Mouse (Mus musculus): ENCODE measurements around the gene E430018J23Rik. TPM values are rescaled to one million over a fixed set of nuclear protein-coding genes. Genes with fewer than 3 reads are reported as not detected.
"Not testable (repeated sequence)": the region's sequence is repeated elsewhere in the genome, so short reads cannot be mapped to it uniquely, and the experiment has no call there.

The E430018J23Rik gene
- polyA plus RNA-seq, 1 experiment from 2014 or later = 7.8 TPM

- Histone ChIP-seq H3K27ac (no peak overlapping the region), H3K9me3 (no peaks in the 10 kb centered on the region), H3K27me3 (replicated peaks) (no peaks in the 10 kb centered on the region), H3K9ac (no peak overlapping the region), H3K4me3 (no peak overlapping the region), H3K36me3 (peaks cover 5% of the 10 kb centered on the region; the same call in 1 of the 2 replicates), H3K4me2 (replicated peaks) (no peak overlapping the region), H3K4me1 (no peaks in the 10 kb centered on the region)
- no peak for ATAC-seq (ENCODE audit: low FRiP score, low read depth)
- 43% methylated on average over 2 of the region's 2 CpGs for WGBS
These were observed 9.6 kb upstream of the E430018J23Rik start for GRCm38 (mm10) chr7:127402980-127403379.

- H3K9ac ChIP-seq = no peak overlapping the region
- H3K4me2 ChIP-seq (replicated peaks) = no peak overlapping the region
- H3K4me3 ChIP-seq = no peak overlapping the region
- H3K9me3 ChIP-seq = no peaks in the 10 kb centered on the region
- 68% methylated on average over 3 of the region's 3 CpGs for WGBS
- H3K36me3 ChIP-seq = peaks cover 5% of the 10 kb centered on the region; the same call in 1 of the 2 replicates
- H3K27ac ChIP-seq = no peak overlapping the region
- no peaks in the 10 kb centered on the region for H3K4me1 ChIP-seq
- no peaks in the 10 kb centered on the region for H3K27me3 ChIP-seq (replicated peaks)
- ATAC-seq (ENCODE audit: low FRiP score, low read depth) = no peak
These were observed 6.9 kb upstream of the E430018J23Rik start for GRCm38 (mm10) chr7:127400355-127400754.

GRCm38 (mm10) chr7:127393944-127394333 is 510 bp upstream of the E430018J23Rik start:
- H3K9ac ChIP-seq = peak overlapping the region; percentile 42; the same call in 1 of the 2 replicates
- H3K27ac ChIP-seq = no peak overlapping the region
- peaks cover 13% of the 10 kb centered on the region for H3K4me1 ChIP-seq
- H3K36me3 ChIP-seq = peaks cover 10% of the 10 kb centered on the region; the same call in 1 of the 2 replicates
- no peaks in the 10 kb centered on the region for H3K27me3 ChIP-seq (replicated peaks)
- H3K9me3 ChIP-seq = no peaks in the 10 kb centered on the region
- peak overlapping the region; percentile 57 for H3K4me3 ChIP-seq
- 28% methylated on average over 7 of the region's 7 CpGs for WGBS
- ATAC-seq (ENCODE audit: low FRiP score, low read depth) = no peak
- peak overlapping the region; percentile 85 for H3K4me2 ChIP-seq (replicated peaks)

- Histone ChIP-seq H3K4me2 (replicated peaks) (peak overlapping the region; percentile 85), H3K27ac (no peak overlapping the region), H3K9me3 (no peaks in the 10 kb centered on the region), H3K27me3 (replicated peaks) (no peaks in the 10 kb centered on the region), H3K9ac (peak overlapping the region; percentile 85), H3K4me3 (peak overlapping the region; percentile 57), H3K4me1 (peaks cover 13% of the 10 kb centered on the region), H3K36me3 (peaks cover 10% of the 10 kb centered on the region; the same call in 1 of the 2 replicates)
- ATAC-seq (ENCODE audit: low FRiP score, low read depth) = no peak
- WGBS = 87% methylated on average over 8 of the region's 8 CpGs
These were observed 1.1 kb downstream of the E430018J23Rik start for GRCm38 (mm10) chr7:127392251-127392824.

GRCm38 (mm10) chr7:127391538-127391937 is 1.9 kb downstream of the E430018J23Rik start:
- Histone ChIP-seq H3K27me3 (replicated peaks) (no peaks in the 10 kb centered on the region), H3K27ac (no peak overlapping the region), H3K4me2 (replicated peaks) (no peak overlapping the region), H3K36me3 (peaks cover 10% of the 10 kb centered on the region; the same call in 1 of the 2 replicates), H3K9me3 (no peaks in the 10 kb centered on the region), H3K4me1 (peaks cover 13% of the 10 kb centered on the region), H3K4me3 (no peak overlapping the region), H3K9ac (no peak overlapping the region)
- WGBS = 96% methylated on average over 16 of the region's 16 CpGs
- no peak for ATAC-seq (ENCODE audit: low FRiP score, low read depth)

- peaks cover 10% of the 10 kb centered on the region; the same call in 1 of the 2 replicates for H3K36me3 ChIP-seq
- H3K9me3 ChIP-seq = no peaks in the 10 kb centered on the region
- H3K4me3 ChIP-seq = no peak overlapping the region
- ATAC-seq (ENCODE audit: low FRiP score, low read depth) = no peak
- WGBS = 81% methylated on average over 7 of the region's 7 CpGs
- H3K27ac ChIP-seq = no peak overlapping the region
- H3K9ac ChIP-seq = no peak overlapping the region
- H3K27me3 ChIP-seq (replicated peaks) = no peaks in the 10 kb centered on the region
- peaks cover 16% of the 10 kb centered on the region for H3K4me1 ChIP-seq
- no peak overlapping the region for H3K4me2 ChIP-seq (replicated peaks)
These were observed 3.1 kb downstream of the E430018J23Rik start for GRCm38 (mm10) chr7:127390306-127390705.

GRCm38 (mm10) chr7:127388201-127388600 is 5.2 kb downstream of the E430018J23Rik start:
- not testable (repeated sequence) for H3K4me3 ChIP-seq; H3K27me3 ChIP-seq (replicated peaks); H3K4me2 ChIP-seq (replicated peaks); ATAC-seq (ENCODE audit: low FRiP score, low read depth); H3K9ac ChIP-seq; H3K9me3 ChIP-seq; H3K27ac ChIP-seq
- peaks cover 13% of the 10 kb centered on the region for H3K4me1 ChIP-seq
- peaks cover 22% of the 10 kb centered on the region for H3K36me3 ChIP-seq

- Histone ChIP-seq H3K4me3 (peak within 1 kb of the TSS; percentile 50), H3K27ac (no peak within 1 kb of the TSS), H3K4me1 (peaks cover 3% of the 10 kb centered on the region; the same call in 1 of the 2 replicates), H3K4me2 (replicated peaks) (peak within 1 kb of the TSS; percentile 68), H3K27me3 (replicated peaks) (no peaks in the 10 kb centered on the region), H3K9ac (peak within 1 kb of the TSS; percentile 59), H3K36me3 (peaks cover 23% of the 10 kb centered on the region), H3K9me3 (no peaks in the 10 kb centered on the region)
- peak; percentile 81 for ATAC-seq (ENCODE audit: low FRiP score, low read depth)
- 16% methylated on average over 38 of the region's 38 CpGs for WGBS
These were observed 6.6 kb downstream of the E430018J23Rik start, which contains the start of gene 9130019O22Rik for GRCm38 (mm10) chr7:127386641-127387392. Gene 9130019O22Rik, minus strand, starts transcription at chr7:127387166.

GRCm38 (mm10) chr7:127385560-127385959 is 7.9 kb downstream of the E430018J23Rik start:
- ATAC-seq (ENCODE audit: low FRiP score, low read depth); H3K9ac ChIP-seq; H3K27ac ChIP-seq; H3K4me3 ChIP-seq; H3K9me3 ChIP-seq; H3K4me1 ChIP-seq; H3K27me3 ChIP-seq (replicated peaks); H3K4me2 ChIP-seq (replicated peaks): not testable (repeated sequence)
- peaks cover 18% of the 10 kb centered on the region for H3K36me3 ChIP-seq
- WGBS = 92% methylated on average over 4 of the region's 4 CpGs

- WGBS = 73% methylated on average over 6 of the region's 6 CpGs
- no peak for ATAC-seq (ENCODE audit: low FRiP score, low read depth)
- H3K9ac ChIP-seq = no peak overlapping the region
- no peak overlapping the region for H3K4me2 ChIP-seq (replicated peaks)
- H3K4me3 ChIP-seq = no peak overlapping the region
- H3K27ac ChIP-seq = no peak overlapping the region
- no peaks in the 10 kb centered on the region for H3K9me3 ChIP-seq
- H3K27me3 ChIP-seq (replicated peaks) = no peaks in the 10 kb centered on the region
- H3K4me1 ChIP-seq = no peaks in the 10 kb centered on the region
- peaks cover 15% of the 10 kb centered on the region for H3K36me3 ChIP-seq
These were observed 15.0 kb downstream of the E430018J23Rik start for GRCm38 (mm10) chr7:127378310-127378921.

- ATAC-seq (ENCODE audit: low FRiP score, low read depth) = peak; percentile 89
- H3K4me1 ChIP-seq; H3K9me3 ChIP-seq; H3K27ac ChIP-seq; H3K27me3 ChIP-seq (replicated peaks): not testable (repeated sequence)
- H3K4me3 ChIP-seq = peak within 1 kb of the TSS; percentile 59
- peaks cover 15% of the 10 kb centered on the region for H3K36me3 ChIP-seq
- peak within 1 kb of the TSS; percentile 80 for H3K4me2 ChIP-seq (replicated peaks)
- H3K9ac ChIP-seq = peak within 1 kb of the TSS; percentile 70
- whole genome bisulfite sequencing = 3% methylated on average over 49 of the region's 49 CpGs
These were observed 17.9 kb downstream of the E430018J23Rik start, which contains the start of gene Zfp747 for GRCm38 (mm10) chr7:127375271-127376245. Gene Zfp747, minus strand, starts transcription at chr7:127376050.

All from neural tube, embryonic 12.5 days (tissue).